Mouse (Mus musculus): ENCODE results near the gene Cpsf3. TPM values are rescaled to one million over a fixed set of nuclear protein-coding genes. Genes with fewer than 3 reads are reported as not detected.

Cpsf3 gene
- total RNA-seq, 1 experiment from 2014 or later, result 82.3 TPM

DNA sequence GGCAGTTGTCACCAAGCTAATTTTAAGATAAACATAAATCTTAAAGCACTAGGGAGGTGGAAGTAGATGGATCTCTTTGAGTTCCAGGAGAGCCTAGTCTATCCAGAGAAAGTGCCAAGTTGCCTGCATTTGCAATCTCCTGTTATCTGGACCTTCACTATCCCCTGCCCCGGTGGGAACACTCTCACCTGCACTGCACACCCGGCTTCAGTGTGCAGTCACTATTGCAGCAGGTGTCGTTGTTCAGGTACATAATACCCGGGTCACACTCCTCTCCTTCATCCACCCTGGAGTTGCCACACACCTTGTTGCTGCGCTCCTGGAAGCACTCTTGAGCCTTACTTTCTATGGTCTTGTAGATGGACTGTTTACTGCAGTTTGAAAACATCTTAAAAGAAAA is 48.6 kb downstream of the Cpsf3 start:
- no peak for DNase-seq

DNA sequence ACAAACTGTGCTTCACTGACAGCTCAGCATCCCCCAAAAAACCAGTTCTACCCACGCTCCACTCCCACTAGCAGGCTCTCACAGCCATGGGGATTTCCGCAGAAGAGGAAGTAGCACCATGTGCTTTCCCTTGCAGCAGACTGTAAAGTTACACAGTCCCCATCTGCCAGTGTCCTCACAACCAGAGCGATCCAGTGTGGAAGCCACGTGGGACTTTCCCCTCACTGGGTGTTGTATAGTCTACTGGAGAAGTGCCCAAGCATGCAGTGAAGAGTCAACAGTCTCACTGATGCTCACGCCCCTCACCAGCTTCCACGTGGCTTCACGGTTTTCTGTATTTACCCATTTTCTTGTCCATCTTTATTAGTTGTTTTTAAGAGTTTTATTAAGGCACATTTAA is 50.7 kb downstream of the Cpsf3 start:
- no peak for DNase-seq

DNA sequence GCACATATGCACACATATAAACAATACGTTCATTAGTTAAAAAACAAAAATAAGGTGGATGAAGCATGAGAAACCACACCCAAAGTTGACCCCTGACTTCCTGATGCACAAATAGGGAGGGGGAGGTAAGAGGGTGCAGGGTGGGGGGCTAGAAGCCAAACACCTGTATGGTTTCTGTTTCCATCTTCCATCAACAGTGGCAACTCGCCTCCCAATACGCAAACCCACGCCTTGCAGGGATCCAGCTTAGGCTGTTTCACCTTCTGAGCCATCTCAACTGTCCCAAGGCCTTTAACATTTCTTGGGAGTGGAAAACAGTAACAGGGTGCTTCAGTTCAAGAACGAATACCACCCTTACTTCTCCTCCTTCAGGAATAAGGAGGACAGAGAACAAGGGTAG is 52.0 kb downstream of the Cpsf3 start:
- DNase-seq, result no peak

- DNase-seq, result no peak
Observed at GRCm38 (mm10) chr12:21340674-21341073, 55.5 kb downstream of the Cpsf3 start.

GRCm38 (mm10) chr12:21346972-21347371 is 61.8 kb downstream of the Cpsf3 start:
- DNase-seq, result no peak

DNA sequence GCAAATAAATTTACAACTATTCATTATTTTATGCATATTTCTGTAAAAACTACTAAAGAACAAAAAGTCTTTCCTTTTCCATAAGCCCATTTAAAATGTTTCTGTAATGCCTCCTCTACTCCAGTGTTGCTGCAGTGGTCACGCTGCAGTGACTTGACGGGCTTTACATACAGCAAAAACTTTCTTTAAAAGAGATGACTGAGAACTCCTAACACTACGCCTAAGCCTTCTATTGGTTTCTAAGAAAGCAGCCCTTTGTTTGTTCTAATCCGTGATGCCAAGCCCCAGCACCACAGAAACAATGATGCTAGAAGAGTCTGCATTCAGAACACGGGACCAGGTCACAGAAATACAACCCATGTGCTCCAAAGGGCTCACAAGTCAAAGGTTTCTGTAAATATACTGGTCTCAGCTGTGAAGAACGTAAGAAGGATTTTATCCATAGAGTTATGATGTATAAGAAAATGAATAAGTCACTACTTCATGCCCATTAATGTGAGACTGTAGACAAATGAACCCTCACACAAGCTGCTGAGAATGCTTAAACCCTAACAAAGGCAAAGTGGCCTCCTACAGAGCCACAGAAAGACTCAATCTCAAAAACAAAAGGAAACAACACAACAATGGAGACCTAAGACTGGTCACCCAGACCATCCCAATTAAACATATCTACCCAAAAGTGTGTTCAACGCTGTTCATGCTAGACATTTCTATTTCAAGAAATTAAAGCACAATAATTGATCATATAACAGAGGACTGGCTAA is 65.1 kb downstream of the Cpsf3 start:
- no peak for DNase-seq

DNA sequence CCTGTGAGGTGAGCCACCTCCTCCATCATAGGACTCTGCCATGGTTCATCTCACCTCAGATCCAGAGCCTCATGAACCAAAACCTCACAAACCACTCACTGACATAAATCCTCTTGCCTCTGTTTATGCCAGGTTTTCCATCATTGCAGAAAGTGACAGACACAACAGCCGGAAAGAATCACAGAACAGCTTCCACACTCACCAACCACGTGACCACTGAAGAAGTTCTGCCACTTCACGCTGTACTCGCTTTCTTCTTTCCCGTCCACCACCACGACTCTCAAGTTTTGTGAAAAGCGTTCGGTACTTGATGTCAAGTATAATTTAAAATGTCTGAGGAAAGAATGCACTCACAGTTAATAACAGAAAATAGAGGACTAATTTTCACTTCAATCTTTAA is 68.5 kb downstream of the Cpsf3 start:
- no peak for DNase-seq

GRCm38 (mm10) chr12:21362686-21363085 is 77.5 kb downstream of the Cpsf3 start:
- DNase-seq, result no peak

GRCm38 (mm10) chr12:21363195-21363594 is 78.0 kb downstream of the Cpsf3 start:
- no peak for DNase-seq

Other genes with a start within 250 kb of the Cpsf3 start
- 89.2 and 102 TPM in 2 replicates for gene Itgb1bp1, start 893 bp downstream of the Cpsf3 start, total RNA-seq (2021)
- 70.2 and 87.3 TPM in 2 replicates for gene Iah1, start 31.0 kb downstream of the Cpsf3 start, total RNA-seq (2021)
- 45.7 and 60.9 TPM in 2 replicates for gene Adam17, start 88.2 kb downstream of the Cpsf3 start, total RNA-seq (2021)
- gene Ywhaq, start 132.2 kb downstream of the Cpsf3 start, total RNA-seq (2021), result 261 and 294 TPM in 2 replicates